Mouse (Mus musculus) thymus, adult 2 months (tissue): Measurements from ENCODE around the gene AL607142.1.

Experiments
- CTCF ChIP-seq: fragments of 200-500 bp; IDR thresholded peaks from 2 replicates; pipeline ENCODE4 v1.5.1; 2012; ENCODE audit warnings: mild to moderate bottlenecking, control low read depth, low read length, moderate library complexity, borderline replicate concordance; ENCODE audit not compliant: control insufficient read depth, poor library complexity, insufficient read depth; ENCODE audit errors: extremely low read depth
- POLR2A ChIP-seq: fragments of 200-500 bp; IDR thresholded peaks from 2 replicates; pipeline ENCODE4 v1.6.1; 2012; ENCODE audit warnings: mild to moderate bottlenecking, low read length, control low read depth, moderate library complexity; ENCODE audit not compliant: control insufficient read depth, poor library complexity, insufficient read depth; ENCODE audit errors: extremely low read depth

- TF ChIP-seq CTCF, result no peak
- no peak for TF ChIP-seq POLR2A
Measured at GRCm38 (mm10) chr4:120068883-120069581, 4.2 kb downstream of the AL607142.1 start.
